Mouse (Mus musculus) cortical plate, adult 2 months (tissue): ENCODE measurements at regions not wholly inside any gene's neighbourhood (a gene's known extent, or its start where the extent isn't known, plus 50 kb on each side); places are given as distances from the start of the nearest gene placed in this dataset.

Source experiments
- H3K27ac ChIP-seq: fragments of 200-500 bp; 2 replicates; pipeline ENCODE4 v1.5.1; 2012; ENCODE audit warnings: low read length, control low read depth, inconsistent platforms; ENCODE audit not compliant: insufficient read depth
- H3K4me1 ChIP-seq: fragments of 200-500 bp; 2 replicates; pipeline ENCODE4 v1.6.1; 2011; ENCODE audit warnings: low read length; ENCODE audit not compliant: control insufficient read depth, insufficient read depth
- H3K4me3 ChIP-seq: fragments of 200-500 bp; 2 replicates; pipeline ENCODE4 v1.5.1; 2011; ENCODE audit warnings: mild to moderate bottlenecking, low read length, control low read depth; ENCODE audit not compliant: insufficient read depth
- CTCF ChIP-seq: fragments of 200-500 bp; IDR thresholded peaks from 2 replicates; pipeline ENCODE4 v1.5.1; 2011; ENCODE audit warnings: mild to moderate bottlenecking, control low read depth, low read length; ENCODE audit not compliant: insufficient read depth; ENCODE audit errors: extremely low read depth
- POLR2A ChIP-seq: fragments of 200-500 bp; IDR thresholded peaks from 2 replicates; pipeline ENCODE4 v1.6.1; 2011; ENCODE audit warnings: mild to moderate bottlenecking, low read length, control low read depth; ENCODE audit not compliant: insufficient read depth; ENCODE audit errors: extremely low read depth

GRCm38 (mm10) chr12:96558824-96559223 is 866.8 kb downstream of the Flrt2 start:
- no peak overlapping the region for H3K4me3 ChIP-seq
- H3K4me1 ChIP-seq, result no peaks in the 10 kb centered on the region
- TF ChIP-seq CTCF (no peak), POLR2A (no peak)
- no peak overlapping the region for H3K27ac ChIP-seq

- no peak overlapping the region for H3K4me3 ChIP-seq
- H3K4me1 ChIP-seq, result no peaks in the 10 kb centered on the region
- no peak overlapping the region for H3K27ac ChIP-seq
- TF ChIP-seq CTCF, result no peak
- TF ChIP-seq POLR2A, result no peak
These were observed 902.8 kb downstream of the Flrt2 start for GRCm38 (mm10) chr12:96594845-96595244.

- H3K27ac ChIP-seq, result no peak overlapping the region
- TF ChIP-seq POLR2A, result no peak
- H3K4me1 ChIP-seq, result no peaks in the 10 kb centered on the region
- H3K4me3 ChIP-seq, result no peak overlapping the region
These were observed 923.1 kb downstream of the Flrt2 start for GRCm38 (mm10) chr12:96615134-96615533.

- Histone ChIP-seq H3K4me3 (no peak overlapping the region), H3K27ac (no peak overlapping the region), H3K4me1 (no peaks in the 10 kb centered on the region)
- TF ChIP-seq CTCF (no peak), POLR2A (no peak)
These were observed 923.8 kb downstream of the Flrt2 start for GRCm38 (mm10) chr12:96615850-96616249.

GRCm38 (mm10) chr12:96617226-96617625 is 925.2 kb downstream of the Flrt2 start:
- TF ChIP-seq CTCF (no peak), POLR2A (no peak)
- no peaks in the 10 kb centered on the region for H3K4me1 ChIP-seq

More at GRCm38 (mm10) chr12:96617226-96617625, 925.2 kb downstream of the Flrt2 start:
- H3K4me3 ChIP-seq, result no peak overlapping the region
- no peak overlapping the region for H3K27ac ChIP-seq
